Mouse (Mus musculus) layer of hippocampus, postnatal 36 days (tissue): ENCODE measurements around the gene Zeb2. TPM values are rescaled to one million over a fixed set of nuclear protein-coding genes. Genes with fewer than 3 reads are reported as not detected.
"Not testable (repeated sequence)": the region's sequence is repeated elsewhere in the genome, so short reads cannot be mapped to it uniquely, and the experiment has no call there.

Experiments used
- DNase-seq, 2 experiments: peaks; one replicate each; pipeline ENCODE4 v3.0.0; 2022
- total RNA-seq, 2 experiments: library from RNA; stranded (reverse); gene quantifications; 2 replicates each; pipeline ENCODE4 v1.2.3; 2021

The Zeb2 gene
- total RNA-seq, 2 experiments from 2014 or later, result 402 to 403 TPM

GRCm38 (mm10) chr2:45112021-45112747, 5.0 kb downstream of the Zeb2 start:
- no peak for DNase-seq

- DNase-seq, result not testable (repeated sequence)
Measured at GRCm38 (mm10) chr2:45111571-45111970, 5.6 kb downstream of the Zeb2 start.

GRCm38 (mm10) chr2:45110757-45111411, 6.3 kb downstream of the Zeb2 start:
- no peak for DNase-seq

- peak in 1 of 2 experiments; percentile 67 for DNase-seq
Measured at GRCm38 (mm10) chr2:45109951-45110756, 7.0 kb downstream of the Zeb2 start.

- no peak for DNase-seq
Measured at GRCm38 (mm10) chr2:45109161-45109950, 7.8 kb downstream of the Zeb2 start.

- DNase-seq, result no peak
Measured at GRCm38 (mm10) chr2:45108521-45109091, 8.6 kb downstream of the Zeb2 start.

GRCm38 (mm10) chr2:45107555-45107954, 9.6 kb downstream of the Zeb2 start:
- no peak for DNase-seq

- DNase-seq, result no peak
Measured at GRCm38 (mm10) chr2:45105922-45106851, 11.0 kb downstream of the Zeb2 start.

GRCm38 (mm10) chr2:45105281-45105721, 11.9 kb downstream of the Zeb2 start:
- DNase-seq, result no peak

GRCm38 (mm10) chr2:45104511-45105055, 12.6 kb downstream of the Zeb2 start:
- no peak for DNase-seq

- no peak for DNase-seq
Measured at GRCm38 (mm10) chr2:45104066-45104465, 13.1 kb downstream of the Zeb2 start.

- no peak for DNase-seq
Measured at GRCm38 (mm10) chr2:45103021-45103983, 13.9 kb downstream of the Zeb2 start.

GRCm38 (mm10) chr2:45102191-45102638, 15.0 kb downstream of the Zeb2 start:
- DNase-seq, result no peak

GRCm38 (mm10) chr2:45101586-45101985, 15.6 kb downstream of the Zeb2 start:
- no peak for DNase-seq

- DNase-seq, result no peak
Measured at GRCm38 (mm10) chr2:45101040-45101439, 16.2 kb downstream of the Zeb2 start.

- DNase-seq, result no peak
Measured at GRCm38 (mm10) chr2:45100628-45101027, 16.6 kb downstream of the Zeb2 start.

GRCm38 (mm10) chr2:45100017-45100416, 17.2 kb downstream of the Zeb2 start:
- DNase-seq, result no peak

- no peak for DNase-seq
Measured at GRCm38 (mm10) chr2:45099081-45099480, 18.1 kb downstream of the Zeb2 start.

- DNase-seq, result no peak
Measured at GRCm38 (mm10) chr2:45097969-45098368, 19.2 kb downstream of the Zeb2 start.
